Mouse (Mus musculus): ENCODE measurements around the gene Nav2.

- no peak for TF ChIP-seq CTCF (IDR thresholded peaks at IDR 0.05; ENCODE audit: borderline replicate concordance, extremely low read depth, insufficient read depth, insufficient read length)
- TF ChIP-seq POLR2A (IDR thresholded peaks at IDR 0.05; ENCODE audit: borderline replicate concordance, extremely low read depth, insufficient read depth, insufficient read length, poor library complexity, severe bottlenecking) = no peak
These were observed 365.6 kb downstream of the Nav2 start for GRCm38 (mm10) chr7:49273907-49274656.
